Mouse (Mus musculus) liver, adult 2 months (tissue): Measurements from ENCODE around the gene Capn8. TPM values are rescaled to one million over a fixed set of nuclear protein-coding genes. Genes with fewer than 3 reads are reported as not detected.

Experiments
- DNase-seq: peaks from one replicate; pipeline ENCODE4 v3.0.0-alpha.2; 2011; ENCODE audit warnings: low read depth, low spot score; ENCODE audit errors: extremely low read depth
- H3K27ac ChIP-seq: fragments of 200-500 bp; replicated peaks from 2 replicates; pipeline ENCODE4 v1.5.1; 2012; ENCODE audit warnings: low read depth, mild to moderate bottlenecking, control low read depth, inconsistent platforms, low read length; ENCODE audit not compliant: insufficient read depth
- H3K27me3 ChIP-seq: fragments of 200-500 bp; 2 replicates; pipeline ENCODE4 v1.6.1; 2012; ENCODE audit warnings: mild to moderate bottlenecking, moderate library complexity, low read length, inconsistent platforms; ENCODE audit not compliant: control insufficient read depth, insufficient read depth
- H3K36me3 ChIP-seq: fragments of 200-500 bp; 2 replicates; pipeline ENCODE4 v1.6.1; 2012; ENCODE audit warnings: low read length, inconsistent platforms; ENCODE audit not compliant: control insufficient read depth, insufficient read depth
- H3K4me1 ChIP-seq: fragments of 200-500 bp; 2 replicates; pipeline ENCODE4 v1.6.1; 2011; ENCODE audit warnings: low read length; ENCODE audit not compliant: control insufficient read depth, insufficient read depth
- H3K4me3 ChIP-seq: fragments of 200-500 bp; 2 replicates; pipeline ENCODE4 v1.5.1; 2011; ENCODE audit warnings: low read depth, mild to moderate bottlenecking, control low read depth, low read length, moderate library complexity; ENCODE audit not compliant: insufficient read depth
- H3K79me2 ChIP-seq: fragments of 200-500 bp; 2 replicates; pipeline ENCODE4 v1.6.1; 2012; ENCODE audit warnings: inconsistent platforms, mild to moderate bottlenecking, low read length, moderate library complexity; ENCODE audit not compliant: control insufficient read depth, insufficient read depth
- H3K9ac ChIP-seq: fragments of 200-500 bp; 2 replicates; pipeline ENCODE4 v1.6.1; 2012; ENCODE audit warnings: low read depth, mild to moderate bottlenecking, control low read depth, inconsistent platforms, low read length
- CTCF ChIP-seq: fragments of 200-500 bp; IDR thresholded peaks from 2 replicates; pipeline ENCODE4 v1.5.1; 2011; ENCODE audit warnings: low read depth, low read length, control low read depth
- POLR2A ChIP-seq: fragments of 200-500 bp; IDR thresholded peaks from 2 replicates; pipeline ENCODE4 v1.6.1; 2011; ENCODE audit warnings: low read length, control low read depth; ENCODE audit not compliant: insufficient read depth; ENCODE audit errors: extremely low read depth
- WGBS: fragments of 180-500 bp; shearing (Covaris S2); methylation state at CpG from one replicate; pipeline ENCODE4 v1.1.7; 2018; 5-methylcytosine and 5-hydroxymethylcytosine counted together
- polyA plus RNA-seq: library from polyadenylated mRNA; depleted of rRNA; stranded (reverse); fragments of >200 nt; gene quantifications from 2 replicates; pipeline ENCODE4 v1.2.3, GENCODE M21; 2012; rRNA removed
- total RNA-seq: library from RNA; depleted of rRNA; stranded (reverse); fragments of >200 nt; gene quantifications from 2 replicates; pipeline ENCODE4 v1.2.3, GENCODE M21; 2014; rRNA removed

Gene Capn8
- total and polyA plus RNA-seq, 2 experiments = 0.04 to 0.09 TPM

- DNase-seq = no peak
- H3K4me1 ChIP-seq = no peaks in the 10 kb centered on the region
- H3K36me3 ChIP-seq = no peaks in the 10 kb centered on the region
- no peaks in the 10 kb centered on the region for H3K79me2 ChIP-seq
- H3K4me3 ChIP-seq = no peak overlapping the region
- H3K27me3 ChIP-seq = no peaks in the 10 kb centered on the region; the same call in 1 of the 2 replicates
- no peak overlapping the region for H3K9ac ChIP-seq
- peak overlapping the region; percentile 34 for H3K27ac ChIP-seq
- WGBS = 59% methylated on average over 4 of the region's 4 CpGs
- TF ChIP-seq POLR2A (no peak), CTCF (no peak)
These were observed 106.5 kb downstream of the Capn8 start for GRCm38 (mm10) chr1:182671343-182671624.

GRCm38 (mm10) chr1:182675346-182675745 lies 110.5 kb downstream of the Capn8 start:
- no peaks in the 10 kb centered on the region for H3K79me2 ChIP-seq
- 70% methylated on average over 8 of the region's 8 CpGs for WGBS
- no peaks in the 10 kb centered on the region for H3K4me1 ChIP-seq

GRCm38 (mm10) chr1:182678151-182678550 lies 113.3 kb downstream of the Capn8 start:
- no peaks in the 10 kb centered on the region for H3K36me3 ChIP-seq
- TF ChIP-seq CTCF (no peak), POLR2A (no peak)
- H3K79me2 ChIP-seq = no peaks in the 10 kb centered on the region
- 95% methylated on average over 17 of the region's 17 CpGs for WGBS
- no peak for DNase-seq
- no peak overlapping the region for H3K4me3 ChIP-seq
- no peaks in the 10 kb centered on the region for H3K27me3 ChIP-seq
- H3K9ac ChIP-seq = no peak overlapping the region
- no peak overlapping the region for H3K27ac ChIP-seq
- no peaks in the 10 kb centered on the region for H3K4me1 ChIP-seq

More at GRCm38 (mm10) chr1:182675346-182675745, 110.5 kb downstream of the Capn8 start:
- no peak overlapping the region for H3K27ac ChIP-seq
- TF ChIP-seq CTCF = no peak
- TF ChIP-seq POLR2A = no peak
- no peaks in the 10 kb centered on the region for H3K36me3 ChIP-seq
- H3K9ac ChIP-seq = no peak overlapping the region
- H3K27me3 ChIP-seq = no peaks in the 10 kb centered on the region
- no peak for DNase-seq
- no peak overlapping the region for H3K4me3 ChIP-seq

- no peaks in the 10 kb centered on the region for H3K4me1 ChIP-seq
- WGBS = 69% methylated on average over 3 of the region's 3 CpGs
- H3K79me2 ChIP-seq = no peaks in the 10 kb centered on the region
- H3K4me3 ChIP-seq = no peak overlapping the region
- no peaks in the 10 kb centered on the region for H3K36me3 ChIP-seq
- no peak overlapping the region for H3K9ac ChIP-seq
- DNase-seq = no peak
- no peak overlapping the region for H3K27ac ChIP-seq
- TF ChIP-seq POLR2A (no peak), CTCF (no peak)
- no peaks in the 10 kb centered on the region for H3K27me3 ChIP-seq
These were observed 114.4 kb downstream of the Capn8 start for GRCm38 (mm10) chr1:182679169-182679568.

- no peak overlapping the region for H3K4me3 ChIP-seq
- no peak overlapping the region for H3K27ac ChIP-seq
- DNase-seq = no peak
- H3K9ac ChIP-seq = no peak overlapping the region
- no peaks in the 10 kb centered on the region for H3K27me3 ChIP-seq
- WGBS = 53% methylated on average over 7 of the region's 7 CpGs
- no peaks in the 10 kb centered on the region for H3K79me2 ChIP-seq
- H3K4me1 ChIP-seq = no peaks in the 10 kb centered on the region
- TF ChIP-seq POLR2A = no peak
- TF ChIP-seq CTCF = no peak
- no peaks in the 10 kb centered on the region for H3K36me3 ChIP-seq
These were observed 114.8 kb downstream of the Capn8 start for GRCm38 (mm10) chr1:182679582-182679981.

Other genes with a start within 250 kb of the Capn8 start
- gene Fbxo28, start 223.4 kb upstream of the Capn8 start, total RNA-seq = 5.0 and 5.9 TPM in 2 replicates
- gene Fbxo28, start 223.4 kb upstream of the Capn8 start, polyA plus RNA-seq = 4.7 TPM in 2 replicates
- 5.0 and 6.0 TPM in 2 replicates for gene Trp53bp2, start 155.8 kb upstream of the Capn8 start, total RNA-seq
- gene Trp53bp2, start 155.8 kb upstream of the Capn8 start, polyA plus RNA-seq = 5.7 and 7.2 TPM in 2 replicates
- 27.8 and 28.1 TPM in 2 replicates for gene Capn2, start 47.4 kb upstream of the Capn8 start, total RNA-seq
- gene Capn2, start 47.4 kb upstream of the Capn8 start, polyA plus RNA-seq = 9.3 and 10.3 TPM in 2 replicates
- gene Ccdc185, start 184.2 kb downstream of the Capn8 start, total RNA-seq = not detected in 2 replicates
- gene Ccdc185, start 184.2 kb downstream of the Capn8 start, polyA plus RNA-seq = not detected in 2 replicates
- 1.3 TPM in 2 replicates for gene Susd4, start 198.9 kb downstream of the Capn8 start, total RNA-seq
- gene Susd4, start 198.9 kb downstream of the Capn8 start, polyA plus RNA-seq = 1.8 and 8.3 TPM in 2 replicates